Mouse (Mus musculus): ENCODE results near the gene Fam174b.

Gene Fam174b

DNA sequence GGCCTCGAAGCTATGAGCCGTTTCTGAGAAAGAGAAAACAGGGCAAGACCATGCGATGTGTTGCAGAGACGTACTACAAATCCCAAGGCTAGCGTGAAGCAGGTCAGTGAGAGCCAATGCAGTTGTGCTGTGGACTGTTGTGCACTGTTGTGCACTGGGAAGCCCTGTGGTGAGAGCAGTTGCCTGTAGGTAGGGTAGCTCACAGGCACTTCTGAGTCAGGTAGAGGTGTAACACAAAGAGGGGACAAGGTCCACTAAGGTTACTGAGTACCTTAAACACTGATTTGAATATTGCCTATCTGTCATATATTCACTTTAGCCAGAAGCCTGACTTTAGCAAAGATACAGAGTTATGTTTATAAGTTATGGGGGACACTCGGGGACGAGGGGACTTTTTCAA lies 74.4 kb downstream of the Fam174b start:
- no peak for DNase-seq (ENCODE audit: low spot score in 2 of 2)

GRCm38 (mm10) chr7:73816255-73816996 lies 76.3 kb downstream of the Fam174b start:
- no peak for DNase-seq (ENCODE audit: low spot score in 2 of 2)

GRCm38 (mm10) chr7:73819366-73819765 lies 79.3 kb downstream of the Fam174b start:
- no peak for DNase-seq (ENCODE audit: low spot score in 2 of 2)
